Mouse (Mus musculus) midbrain, embryonic 16.5 days (tissue): ENCODE data around the gene Ankle1. TPM values are rescaled to one million over a fixed set of nuclear protein-coding genes. Genes with fewer than 3 reads are reported as not detected.

ENCODE experiments used
- ATAC-seq: fragments of 200-750 bp; cut with Nextera tagmentation; 2 replicates; pipeline ENCODE4 v1.8.0; 2017; ENCODE audit warnings: moderate TSS enrichment
- H3K27ac ChIP-seq: fragments of 300-500 bp; sonication (generic); 2 replicates; pipeline ENCODE4 v1.5.1; 2014; ENCODE audit warnings: mild to moderate bottlenecking, low read length, mixed read lengths
- H3K27me3 ChIP-seq: fragments of 300-500 bp; sonication (generic); 2 replicates; pipeline ENCODE4 v1.6.1; 2014; ENCODE audit warnings: low read depth, low read length, mixed read lengths; ENCODE audit not compliant: control insufficient read depth, insufficient read depth
- H3K36me3 ChIP-seq: fragments of 300-500 bp; sonication (generic); 2 replicates; pipeline ENCODE4 v1.6.1; 2014; ENCODE audit warnings: mild to moderate bottlenecking, low read length, moderate library complexity, mixed read lengths; ENCODE audit not compliant: control insufficient read depth, insufficient read depth
- H3K4me1 ChIP-seq: fragments of 300-500 bp; sonication (generic); 2 replicates; pipeline ENCODE4 v1.6.1; 2014; ENCODE audit warnings: mild to moderate bottlenecking, low read length, mixed read lengths; ENCODE audit not compliant: control insufficient read depth, insufficient read depth
- H3K4me2 ChIP-seq: fragments of 300-500 bp; sonication (generic); 2 replicates; pipeline ENCODE4 v1.6.1; 2014; ENCODE audit warnings: mild to moderate bottlenecking, low read length, mixed read lengths
- H3K4me3 ChIP-seq: fragments of 300-500 bp; sonication (generic); 2 replicates; pipeline ENCODE4 v1.5.1; 2014; ENCODE audit warnings: low read depth, mild to moderate bottlenecking, low read length, moderate library complexity, mixed read lengths
- H3K9ac ChIP-seq: fragments of 300-500 bp; sonication (generic); 2 replicates; pipeline ENCODE4 v1.6.1; 2014; ENCODE audit warnings: low read depth, low read length, mixed read lengths
- H3K9me3 ChIP-seq: fragments of 300-500 bp; sonication (generic); replicated peaks from 2 replicates; pipeline ENCODE4 v1.6.1; 2014; ENCODE audit warnings: mild to moderate bottlenecking, low read length, mixed read lengths; ENCODE audit not compliant: control insufficient read depth, poor library complexity, severe bottlenecking
- WGBS: fragments of 180-500 bp; shearing (Covaris S2); extraction: QIAGEN DNeasy Blood & Tissue Kit; methylation state at CpG from one replicate; pipeline ENCODE4 v1.1.7; 2014; 5-methylcytosine and 5-hydroxymethylcytosine counted together
- polyA plus RNA-seq: library from polyadenylated mRNA; unstranded; fragments of >200 nt; fragmentation: Nextera tagmentation; extraction: Ambion mirVana; gene quantifications from 2 replicates; pipeline ENCODE4 v1.2.1, GENCODE M21; 2015

Ankle1 gene
- polyA plus RNA-seq, 1 experiment from 2014 or later, result 4.0 TPM

GRCm38 (mm10) chr8:71403107-71403885, 2.5 kb upstream of the Ankle1 start:
- Histone ChIP-seq H3K36me3 (peaks cover 4% of the 10 kb centered on the region; the same call in 1 of the 2 replicates), H3K4me2 (no peak overlapping the region), H3K27ac (no peak overlapping the region), H3K4me1 (peaks cover 13% of the 10 kb centered on the region; the same call in 1 of the 2 replicates), H3K27me3 (no peaks in the 10 kb centered on the region), H3K9me3 (no peaks in the 10 kb centered on the region), H3K4me3 (no peak overlapping the region), H3K9ac (no peak overlapping the region)
- no peak for ATAC-seq
- WGBS, result 88% methylated on average over 6 of the region's 6 CpGs

- Histone ChIP-seq H3K4me1 (peaks cover 13% of the 10 kb centered on the region; the same call in 1 of the 2 replicates), H3K4me3 (no peak overlapping the region), H3K9ac (no peak overlapping the region), H3K36me3 (peaks cover 4% of the 10 kb centered on the region; the same call in 1 of the 2 replicates), H3K27ac (no peak overlapping the region), H3K27me3 (no peaks in the 10 kb centered on the region), H3K9me3 (no peaks in the 10 kb centered on the region), H3K4me2 (no peak overlapping the region)
- ATAC-seq, result no peak
- 91% methylated on average over 8 of the region's 8 CpGs for WGBS
Measured at GRCm38 (mm10) chr8:71404011-71404410, 1.8 kb upstream of the Ankle1 start.

- no peak overlapping the region; the same call in 1 of the 2 replicates for H3K4me2 ChIP-seq
- no peaks in the 10 kb centered on the region for H3K27me3 ChIP-seq
Measured at GRCm38 (mm10) chr8:71404951-71405351, 859 bp upstream of the Ankle1 start.

DNA sequence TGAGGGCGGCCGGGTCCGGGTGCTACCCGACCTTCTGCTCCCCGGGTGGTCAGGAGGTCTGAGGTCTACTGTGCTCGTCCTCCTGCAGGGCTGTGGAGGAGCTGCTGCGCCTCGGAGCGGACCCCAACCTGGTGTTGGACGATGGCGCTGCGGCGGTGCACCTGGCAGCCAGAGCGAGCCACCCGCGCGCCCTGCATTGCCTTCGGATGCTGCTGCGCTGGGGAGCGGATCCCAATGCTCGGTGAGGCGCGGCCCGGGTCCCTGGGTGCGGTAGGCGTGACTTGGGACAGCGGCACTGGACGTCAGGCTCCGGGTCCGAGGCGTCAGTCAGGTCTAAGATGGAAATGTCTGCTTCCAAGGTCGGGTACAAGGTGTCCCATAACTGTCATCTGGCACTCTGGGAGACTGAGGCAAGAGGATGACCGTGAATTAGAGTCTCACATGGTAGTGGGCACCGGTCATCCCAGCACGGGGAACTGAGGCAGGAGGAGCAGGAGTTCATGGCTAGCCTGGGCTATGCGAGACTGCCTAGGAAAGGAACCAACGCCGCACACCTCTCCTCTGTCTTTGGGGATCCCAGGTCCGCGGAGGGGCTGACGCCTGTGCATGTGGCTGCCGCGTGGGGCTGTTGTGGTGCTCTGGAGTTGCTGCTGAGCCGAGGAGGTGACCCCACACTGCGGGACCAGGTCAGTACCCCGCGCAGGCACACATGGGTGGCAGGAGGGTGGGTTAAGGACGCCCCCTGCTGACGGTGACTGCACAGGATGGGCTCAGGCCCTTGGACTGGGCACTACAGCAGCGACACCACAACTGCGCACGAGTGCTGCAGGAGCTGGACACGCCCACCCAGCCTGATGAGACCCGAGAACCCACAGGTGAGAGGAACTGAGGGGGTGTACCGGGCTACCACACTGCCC, 547 bp downstream of the Ankle1 start:
- Histone ChIP-seq H3K36me3 (no peaks in the 10 kb centered on the region), H3K4me3 (peak overlapping the region; percentile 47), H3K4me2 (peak overlapping the region; percentile 97), H3K9me3 (no peaks in the 10 kb centered on the region), H3K4me1 (peaks cover 13% of the 10 kb centered on the region; the same call in 1 of the 2 replicates), H3K27me3 (no peaks in the 10 kb centered on the region), H3K27ac (no peak overlapping the region), H3K9ac (peak overlapping the region; percentile 46)
- peak; percentile 43; the same call in 1 of the 2 replicates for ATAC-seq
- WGBS, result under 1% methylated on average over 55 of the region's 55 CpGs

More at GRCm38 (mm10) chr8:71404951-71405351, 859 bp upstream of the Ankle1 start:
- H3K9ac ChIP-seq, result no peak overlapping the region
- no peak overlapping the region for H3K4me3 ChIP-seq
- peaks cover 13% of the 10 kb centered on the region; the same call in 1 of the 2 replicates for H3K4me1 ChIP-seq
- no peaks in the 10 kb centered on the region for H3K9me3 ChIP-seq
- no peak for ATAC-seq
- no peaks in the 10 kb centered on the region for H3K36me3 ChIP-seq
- no peak overlapping the region for H3K27ac ChIP-seq
- WGBS, result 91% methylated on average over 9 of the region's 9 CpGs

GRCm38 (mm10) chr8:71407441-71407840, 1.6 kb downstream of the Ankle1 start:
- H3K9me3 ChIP-seq, result no peaks in the 10 kb centered on the region
- H3K4me2 ChIP-seq, result no peak overlapping the region
- peaks cover 13% of the 10 kb centered on the region; the same call in 1 of the 2 replicates for H3K4me1 ChIP-seq
- no peak overlapping the region for H3K27ac ChIP-seq
- no peaks in the 10 kb centered on the region for H3K36me3 ChIP-seq
- H3K27me3 ChIP-seq, result no peaks in the 10 kb centered on the region
- no peak overlapping the region for H3K4me3 ChIP-seq
- H3K9ac ChIP-seq, result no peak overlapping the region
- 90% methylated on average over 14 of the region's 14 CpGs for WGBS
- ATAC-seq, result no peak

- Histone ChIP-seq H3K4me3 (no peak overlapping the region), H3K27ac (no peak overlapping the region), H3K4me1 (peaks cover 13% of the 10 kb centered on the region; the same call in 1 of the 2 replicates), H3K9ac (no peak overlapping the region), H3K4me2 (no peak overlapping the region), H3K9me3 (no peaks in the 10 kb centered on the region), H3K36me3 (no peaks in the 10 kb centered on the region), H3K27me3 (no peaks in the 10 kb centered on the region)
- WGBS, result 96% methylated on average over 4 of the region's 4 CpGs
- ATAC-seq, result no peak
Measured at GRCm38 (mm10) chr8:71408231-71408630, 2.4 kb downstream of the Ankle1 start.

- WGBS, result 50% methylated on average over 11 of the region's 11 CpGs
- no peak for ATAC-seq
Measured at GRCm38 (mm10) chr8:71411535-71412273, 5.9 kb downstream of the Ankle1 start.

GRCm38 (mm10) chr8:71422121-71422520, 16.3 kb downstream of the Ankle1 start:
- Histone ChIP-seq H3K9me3 (no peaks in the 10 kb centered on the region), H3K4me3 (no peak overlapping the region), H3K4me1 (no peaks in the 10 kb centered on the region), H3K4me2 (no peak overlapping the region), H3K27ac (no peak overlapping the region), H3K9ac (no peak overlapping the region), H3K36me3 (no peaks in the 10 kb centered on the region), H3K27me3 (no peaks in the 10 kb centered on the region)
- ATAC-seq, result no peak

More at GRCm38 (mm10) chr8:71411535-71412273, 5.9 kb downstream of the Ankle1 start:
- Histone ChIP-seq H3K9me3 (no peaks in the 10 kb centered on the region), H3K4me2 (no peak overlapping the region), H3K9ac (no peak overlapping the region), H3K4me1 (peaks cover 2% of the 10 kb centered on the region; the same call in 1 of the 2 replicates), H3K4me3 (no peak overlapping the region), H3K36me3 (no peaks in the 10 kb centered on the region), H3K27me3 (no peaks in the 10 kb centered on the region), H3K27ac (no peak overlapping the region)
